Mouse (Mus musculus): ENCODE results near the gene Mrm3.

- TF ChIP-seq EP300 (IDR thresholded peaks at IDR 0.05; ENCODE audit: low read depth), result no peak
- TF ChIP-seq CTCF (IDR thresholded peaks at IDR 0.05; ENCODE audit: low read depth), result no peak
Observed at GRCm38 (mm10) chr11:76246439-76246838, 2.9 kb downstream of the Mrm3 start.
